Mouse (Mus musculus): ENCODE results near the gene Ggt1. TPM values are rescaled to one million over a fixed set of nuclear protein-coding genes. Genes with fewer than 3 reads are reported as not detected.

The Ggt1 gene
- polyA plus RNA-seq, 1 experiment from 2014 or later = 1.8 TPM

DNA sequence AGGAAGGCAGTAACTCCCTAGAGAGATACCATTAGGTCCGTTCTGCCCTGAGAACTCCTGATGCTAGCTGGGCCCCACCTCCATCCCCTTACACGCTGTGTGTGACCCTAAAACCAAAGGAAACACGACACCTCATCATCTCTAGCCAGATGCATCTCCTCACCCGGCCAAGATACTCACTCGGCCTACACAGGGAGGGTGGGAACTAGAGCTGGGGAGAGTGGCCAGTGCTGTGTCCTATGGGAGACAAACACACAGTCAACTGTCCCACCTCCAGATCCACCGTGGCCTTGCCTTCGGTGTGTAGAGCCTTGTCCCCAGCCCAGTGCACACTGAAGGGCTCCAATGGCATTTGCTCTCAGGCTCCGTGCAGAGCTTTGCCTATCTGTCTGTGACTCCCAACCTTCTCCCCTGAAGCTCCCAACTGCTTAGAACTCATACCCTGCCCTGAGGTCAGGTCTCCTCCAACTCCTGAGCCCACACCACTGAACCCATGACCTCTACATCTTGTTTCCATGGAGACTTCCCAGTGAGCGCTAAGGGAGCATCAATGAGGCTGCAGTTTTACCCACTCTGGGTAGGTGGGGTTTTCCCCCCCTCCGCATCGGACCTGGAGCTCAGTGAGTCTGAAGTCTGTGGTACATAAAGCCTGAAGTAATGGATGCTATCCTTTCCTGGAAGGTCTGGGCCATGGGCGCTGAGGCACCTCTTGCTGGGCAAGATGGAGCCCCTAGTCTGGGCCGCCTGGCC, 8.5 kb upstream of the Ggt1 start:
- H3K9me3 ChIP-seq = no peaks in the 10 kb centered on the region
- H3K4me1 ChIP-seq = peaks cover 30% of the 10 kb centered on the region
- WGBS = 61% methylated on average over 13 of the region's 13 CpGs
- H3K27ac ChIP-seq = no peak overlapping the region
- no peak overlapping the region for H3K9ac ChIP-seq
- H3K4me3 ChIP-seq = no peak overlapping the region
- H3K27me3 ChIP-seq (replicated peaks) = no peaks in the 10 kb centered on the region; the same call in none of the 2 replicates
- no peak overlapping the region for H3K4me2 ChIP-seq (replicated peaks)
- peaks cover 19% of the 10 kb centered on the region for H3K36me3 ChIP-seq
- ATAC-seq (ENCODE audit: low FRiP score, low read depth) = no peak

DNA sequence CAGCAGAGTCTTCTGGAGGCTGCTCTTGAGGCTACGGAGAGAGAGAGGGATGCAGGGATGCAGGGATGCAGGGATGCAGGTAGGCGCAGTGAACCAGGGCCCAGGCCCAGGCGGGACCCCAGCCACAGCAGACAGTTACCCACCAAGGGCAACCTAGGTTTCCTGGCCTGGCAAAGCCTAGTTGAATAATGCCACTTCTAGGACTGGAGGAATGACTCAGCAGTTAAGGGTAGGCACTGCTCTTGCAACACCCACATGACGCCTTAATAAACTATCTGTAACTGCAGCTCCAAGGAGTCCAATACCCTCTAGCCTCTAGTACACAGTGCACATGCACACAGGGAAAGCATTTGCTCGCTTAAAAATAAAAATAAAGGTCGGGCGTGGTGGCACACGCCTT, 7.3 kb upstream of the Ggt1 start:
- H3K27ac ChIP-seq = no peak overlapping the region

DNA sequence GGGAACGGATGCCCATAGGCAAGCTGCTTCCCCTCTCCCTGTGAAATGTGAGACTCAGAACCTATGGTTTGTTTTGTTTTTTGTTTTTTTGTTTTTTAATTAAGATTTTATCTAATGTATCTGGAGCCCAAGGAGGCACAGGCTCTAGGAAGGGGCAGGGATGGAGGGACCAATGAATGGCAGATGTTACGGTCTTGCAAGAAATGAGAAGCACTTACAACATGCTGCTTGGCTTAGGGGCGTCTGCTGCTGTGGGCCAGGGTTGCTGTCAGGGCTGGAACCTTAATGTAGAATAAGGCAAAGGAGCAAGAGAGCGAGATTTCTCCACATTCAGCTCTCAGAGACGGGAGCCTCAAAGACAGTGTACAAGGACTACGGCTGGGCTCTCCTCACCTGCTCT, 5.8 kb upstream of the Ggt1 start:
- H3K9me3 ChIP-seq = no peaks in the 10 kb centered on the region
- WGBS = 78% methylated on average over 6 of the region's 6 CpGs
- H3K4me3 ChIP-seq = no peak overlapping the region
- peaks cover 49% of the 10 kb centered on the region for H3K4me1 ChIP-seq
- no peak overlapping the region for H3K9ac ChIP-seq
- H3K27ac ChIP-seq = no peak overlapping the region
- H3K36me3 ChIP-seq = peaks cover 19% of the 10 kb centered on the region
- H3K4me2 ChIP-seq (replicated peaks) = peak overlapping the region; percentile 2; the same call in 1 of the 2 replicates
- peaks cover 7% of the 10 kb centered on the region for H3K27me3 ChIP-seq (replicated peaks)
- ATAC-seq (ENCODE audit: low FRiP score, low read depth) = 0 out of 2 replicates have a peak, but pooled peaks have one; percentile 0

More for the DNA sequence above, 7.3 kb upstream of the Ggt1 start:
- Histone ChIP-seq H3K27me3 (replicated peaks) (no peaks in the 10 kb centered on the region; the same call in none of the 2 replicates), H3K9me3 (no peaks in the 10 kb centered on the region), H3K4me2 (replicated peaks) (no peak overlapping the region), H3K36me3 (peaks cover 19% of the 10 kb centered on the region), H3K4me1 (peaks cover 36% of the 10 kb centered on the region), H3K9ac (no peak overlapping the region), H3K4me3 (no peak overlapping the region)
- ATAC-seq (ENCODE audit: low FRiP score, low read depth) = no peak
- 91% methylated on average over 8 of the region's 8 CpGs for WGBS

DNA sequence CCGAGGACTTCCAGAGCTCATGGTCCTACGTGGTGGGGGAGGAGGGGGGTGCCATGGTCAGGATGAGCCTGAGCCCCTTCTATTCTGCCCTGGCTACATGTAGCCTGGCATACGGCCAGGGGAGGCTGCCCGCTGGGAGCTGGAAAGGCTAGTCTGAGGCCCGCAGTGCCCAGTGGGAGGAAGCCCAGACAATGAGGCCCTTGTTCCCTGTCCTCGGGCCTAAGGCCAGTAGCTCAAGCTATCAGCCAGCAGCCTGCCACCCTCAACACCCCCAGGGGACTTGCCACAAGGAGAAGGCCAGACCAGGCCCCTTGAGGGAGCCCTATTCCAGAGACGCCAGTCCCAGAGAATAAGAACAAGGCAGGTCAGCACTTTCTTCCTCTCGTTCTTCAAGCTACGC, 5.4 kb upstream of the Ggt1 start:
- peak overlapping the region; percentile 53 for H3K27ac ChIP-seq
- H3K36me3 ChIP-seq = peaks cover 19% of the 10 kb centered on the region
- peak; percentile 51 for ATAC-seq (ENCODE audit: low FRiP score, low read depth)
- peaks cover 51% of the 10 kb centered on the region for H3K4me1 ChIP-seq
- peaks cover 11% of the 10 kb centered on the region for H3K27me3 ChIP-seq (replicated peaks)
- H3K9me3 ChIP-seq = no peaks in the 10 kb centered on the region
- 29% methylated on average over 9 of the region's 9 CpGs for WGBS
- no peak overlapping the region for H3K4me3 ChIP-seq
- peak overlapping the region; percentile 2; the same call in 1 of the 2 replicates for H3K4me2 ChIP-seq (replicated peaks)
- H3K9ac ChIP-seq = no peak overlapping the region

DNA sequence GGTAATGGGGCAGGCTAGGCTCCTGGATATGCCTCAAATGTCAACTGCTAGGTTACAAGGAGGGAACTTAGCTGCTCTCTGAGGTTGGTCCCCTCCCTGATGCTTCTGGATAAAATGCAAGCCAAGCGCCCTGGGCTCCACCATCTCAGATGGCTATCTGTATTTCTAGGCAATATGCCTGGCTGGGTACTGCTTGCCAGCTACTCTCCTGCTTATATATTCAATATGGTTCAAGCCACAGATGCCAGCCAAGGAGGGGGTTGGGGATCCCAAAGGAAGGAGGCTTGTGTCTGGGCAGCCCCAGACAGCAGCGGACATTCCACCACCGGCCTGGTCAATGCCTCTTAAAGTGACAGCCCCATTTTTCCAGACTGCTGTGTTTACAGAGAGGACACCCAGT, 2.9 kb upstream of the Ggt1 start:
- Histone ChIP-seq H3K27me3 (replicated peaks) (peaks cover 29% of the 10 kb centered on the region), H3K4me3 (peak overlapping the region; percentile 61), H3K36me3 (peaks cover 17% of the 10 kb centered on the region), H3K9ac (peak overlapping the region; percentile 85), H3K4me2 (replicated peaks) (peak overlapping the region; percentile 96), H3K27ac (no peak overlapping the region), H3K4me1 (peaks cover 51% of the 10 kb centered on the region), H3K9me3 (no peaks in the 10 kb centered on the region)
- no peak for ATAC-seq (ENCODE audit: low FRiP score, low read depth)
- WGBS = 31% methylated on average over 3 of the region's 3 CpGs

DNA sequence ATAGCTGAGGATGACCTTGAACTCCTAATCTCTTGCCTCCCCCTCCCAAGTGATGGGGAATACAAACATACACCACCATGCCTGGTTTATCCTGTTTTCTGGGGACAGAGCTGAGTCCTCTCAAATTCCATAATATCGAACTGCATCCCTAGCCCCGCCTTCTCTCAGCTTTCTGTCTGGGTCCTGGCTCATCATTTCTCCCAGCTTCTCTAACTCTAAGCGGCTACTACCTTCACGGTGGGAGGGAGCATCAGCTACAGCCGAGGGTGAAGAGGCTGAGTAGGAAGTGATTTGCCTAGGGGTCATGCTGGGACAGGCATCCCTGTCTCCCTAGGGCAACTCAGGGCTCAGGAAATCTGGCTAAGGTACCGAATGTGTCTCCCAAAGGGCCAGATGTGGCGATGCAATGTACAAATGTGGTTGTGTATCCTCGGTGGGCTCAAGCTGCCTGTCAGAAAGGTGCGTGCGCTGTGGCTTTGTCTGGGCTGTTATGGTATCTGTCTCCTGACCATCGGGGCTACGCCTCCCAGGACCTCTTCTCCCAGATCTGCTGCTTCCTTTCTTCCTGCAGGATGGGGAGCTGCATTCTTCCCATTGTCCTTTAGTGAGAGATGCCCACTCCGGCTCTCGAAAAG, 2.2 kb upstream of the Ggt1 start:
- peak; percentile 15 for ATAC-seq (ENCODE audit: low FRiP score, low read depth)
- Histone ChIP-seq H3K4me1 (peaks cover 51% of the 10 kb centered on the region), H3K27me3 (replicated peaks) (peaks cover 36% of the 10 kb centered on the region)

DNA sequence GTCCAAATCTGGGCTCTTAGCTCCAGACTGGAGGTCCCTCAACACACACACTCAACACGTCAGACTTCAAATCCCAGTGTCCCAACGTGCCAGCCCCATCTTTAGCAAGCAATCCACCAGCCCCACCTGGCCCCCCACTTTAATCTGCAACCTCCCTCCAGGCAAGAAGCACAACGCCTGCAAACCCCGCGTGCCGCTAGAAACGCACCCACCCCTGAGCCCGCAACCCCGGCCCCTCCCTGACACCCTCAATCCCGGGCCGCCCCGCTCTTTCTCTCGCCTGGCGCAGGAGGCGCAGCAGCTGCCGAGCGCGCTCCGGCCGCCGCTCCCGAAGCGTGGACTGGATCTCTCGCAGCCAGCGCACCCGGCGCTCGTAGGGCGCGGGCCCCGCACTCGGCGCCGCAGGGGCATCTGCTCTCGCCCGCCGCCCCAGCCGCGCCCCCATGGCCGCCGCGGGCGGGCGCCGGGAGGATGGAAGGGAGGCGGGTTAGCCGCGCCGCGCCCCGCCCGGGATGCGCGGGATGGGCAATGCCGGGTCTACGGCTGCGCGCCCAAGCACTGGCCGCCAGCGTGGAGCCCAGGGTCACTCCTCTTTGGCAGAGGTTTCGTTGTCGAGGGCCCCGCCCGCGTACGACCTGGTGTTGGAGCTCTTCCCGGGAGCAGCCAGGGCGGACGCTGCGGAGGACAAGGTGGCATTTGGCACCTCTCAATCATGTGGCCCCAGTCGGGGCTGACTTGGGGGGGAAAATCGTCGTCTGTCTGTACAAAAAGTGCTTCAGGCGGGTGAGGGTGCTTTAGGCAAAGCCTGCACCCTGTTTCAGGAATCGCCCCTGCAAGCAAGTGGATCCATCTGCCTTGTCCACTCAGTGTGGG, 1.5 kb upstream of the Ggt1 start, which contains the start of gene Lrrc75b:
Gene Lrrc75b, minus strand, starts transcription at position 655 of the 873 bp plus-strand sequence.
- peak within 1 kb of the TSS; percentile 96 for H3K4me2 ChIP-seq (replicated peaks)
- peak within 1 kb of the TSS; percentile 82 for H3K27ac ChIP-seq
- peak within 1 kb of the TSS; percentile 85 for H3K9ac ChIP-seq
- H3K27me3 ChIP-seq (replicated peaks) = peaks cover 39% of the 10 kb centered on the region
- 1% methylated on average over 75 of the region's 75 CpGs for WGBS
- H3K4me3 ChIP-seq = peak within 1 kb of the TSS; percentile 61
- H3K36me3 ChIP-seq = peaks cover 12% of the 10 kb centered on the region; the same call in 1 of the 2 replicates
- H3K9me3 ChIP-seq = no peaks in the 10 kb centered on the region
- peak; percentile 46 for ATAC-seq (ENCODE audit: low FRiP score, low read depth)
- H3K4me1 ChIP-seq = peaks cover 51% of the 10 kb centered on the region

More for the DNA sequence above, 2.2 kb upstream of the Ggt1 start:
- Histone ChIP-seq H3K9me3 (no peaks in the 10 kb centered on the region), H3K4me2 (replicated peaks) (peak overlapping the region; percentile 96), H3K27ac (peak overlapping the region; percentile 82), H3K36me3 (peaks cover 12% of the 10 kb centered on the region; the same call in 1 of the 2 replicates), H3K4me3 (peak overlapping the region; percentile 61), H3K9ac (peak overlapping the region; percentile 85)
- WGBS = 3% methylated on average over 14 of the region's 14 CpGs

DNA sequence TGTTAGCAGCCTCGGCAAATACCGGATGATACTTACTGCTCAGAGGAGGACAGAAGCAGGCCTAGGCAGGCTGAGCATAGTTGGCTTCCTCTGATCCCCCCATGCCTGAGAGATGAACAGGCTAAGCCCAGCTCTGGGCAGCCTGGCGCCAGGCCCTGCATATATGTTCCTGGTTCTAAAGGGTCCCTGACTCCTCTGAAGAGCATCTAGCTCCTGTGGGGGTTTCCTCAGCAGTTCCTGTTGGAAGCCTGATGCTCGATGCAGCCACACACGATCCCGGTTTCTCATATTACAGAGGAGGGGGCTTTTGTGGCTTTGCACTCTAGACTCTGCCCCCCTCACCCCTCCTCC, 880 bp upstream of the Ggt1 start:
- peak overlapping the region; percentile 96 for H3K4me2 ChIP-seq (replicated peaks)
- WGBS = 11% methylated on average over 6 of the region's 6 CpGs
- H3K9me3 ChIP-seq = no peaks in the 10 kb centered on the region
- H3K27ac ChIP-seq = no peak overlapping the region
- peaks cover 49% of the 10 kb centered on the region for H3K4me1 ChIP-seq
- H3K36me3 ChIP-seq = peaks cover 10% of the 10 kb centered on the region; the same call in 1 of the 2 replicates
- H3K9ac ChIP-seq = peak overlapping the region; percentile 85
- peak; percentile 8; the same call in 1 of the 2 replicates for ATAC-seq (ENCODE audit: low FRiP score, low read depth)
- peaks cover 39% of the 10 kb centered on the region for H3K27me3 ChIP-seq (replicated peaks)
- H3K4me3 ChIP-seq = peak overlapping the region; percentile 61

DNA sequence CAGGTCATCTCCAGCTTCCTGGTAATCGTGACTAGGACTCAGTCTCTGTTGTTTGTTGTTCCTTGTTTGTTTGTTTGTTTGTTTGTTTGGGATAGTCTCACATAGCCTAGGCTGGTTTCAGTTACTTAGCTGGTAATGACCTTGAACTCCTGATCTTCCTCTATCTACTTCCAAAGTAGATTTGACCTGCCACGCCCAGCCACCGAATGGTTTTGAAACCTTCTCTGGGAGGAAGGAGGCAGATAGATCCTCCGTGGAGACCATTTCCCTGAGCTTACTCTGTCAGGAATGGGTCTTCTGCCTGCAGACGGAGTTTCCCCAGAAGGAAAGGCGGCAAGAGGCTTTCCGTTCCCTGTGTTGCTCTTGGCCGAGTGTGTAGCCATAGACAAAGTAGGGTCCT, 1.2 kb downstream of the Ggt1 start:
- peaks cover 39% of the 10 kb centered on the region for H3K27me3 ChIP-seq (replicated peaks)
- WGBS = 85% methylated on average over 8 of the region's 8 CpGs
- H3K4me2 ChIP-seq (replicated peaks) = no peak overlapping the region
- no peak overlapping the region for H3K4me3 ChIP-seq
- H3K27ac ChIP-seq = no peak overlapping the region
- no peak overlapping the region for H3K9ac ChIP-seq
- ATAC-seq (ENCODE audit: low FRiP score, low read depth) = no peak
- H3K9me3 ChIP-seq = no peaks in the 10 kb centered on the region
- no peaks in the 10 kb centered on the region for H3K36me3 ChIP-seq
- H3K4me1 ChIP-seq = peaks cover 28% of the 10 kb centered on the region

DNA sequence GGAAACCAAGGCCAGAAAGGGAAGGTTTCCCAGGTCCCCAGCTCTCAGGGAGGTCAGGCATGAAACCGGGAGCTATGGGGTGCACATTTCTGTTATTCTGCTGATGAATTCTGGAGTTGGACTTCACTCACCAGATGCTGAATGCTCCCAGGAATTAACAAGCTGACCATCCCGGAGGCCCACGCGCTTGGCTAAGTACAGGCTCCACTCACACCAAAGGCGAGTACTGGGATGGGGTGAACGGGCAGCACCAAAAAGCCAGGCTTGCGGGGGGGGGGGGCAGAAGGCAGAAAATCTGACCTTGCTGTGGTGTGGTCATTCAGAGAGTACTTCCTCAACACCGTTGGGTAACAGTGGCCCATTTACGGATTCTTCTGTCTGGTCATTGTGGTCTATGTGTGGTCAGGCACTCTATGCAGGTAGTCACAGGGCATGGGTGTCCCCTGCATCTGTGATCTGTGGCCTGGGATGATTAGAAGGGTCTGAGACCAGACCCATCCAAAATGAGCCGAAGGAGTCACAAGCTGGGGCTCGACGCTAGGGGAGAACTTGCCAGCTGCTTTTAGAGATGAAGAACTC, 3.4 kb downstream of the Ggt1 start:
- H3K4me3 ChIP-seq = no peak overlapping the region
- no peaks in the 10 kb centered on the region for H3K9me3 ChIP-seq
- no peak for ATAC-seq (ENCODE audit: low FRiP score, low read depth)
- no peak overlapping the region for H3K9ac ChIP-seq
- peaks cover 10% of the 10 kb centered on the region; the same call in 1 of the 2 replicates for H3K4me1 ChIP-seq
- no peak overlapping the region for H3K4me2 ChIP-seq (replicated peaks)
- peaks cover 42% of the 10 kb centered on the region for H3K27me3 ChIP-seq (replicated peaks)
- 88% methylated on average over 12 of the region's 12 CpGs for WGBS
- H3K27ac ChIP-seq = no peak overlapping the region
- H3K36me3 ChIP-seq = no peaks in the 10 kb centered on the region

DNA sequence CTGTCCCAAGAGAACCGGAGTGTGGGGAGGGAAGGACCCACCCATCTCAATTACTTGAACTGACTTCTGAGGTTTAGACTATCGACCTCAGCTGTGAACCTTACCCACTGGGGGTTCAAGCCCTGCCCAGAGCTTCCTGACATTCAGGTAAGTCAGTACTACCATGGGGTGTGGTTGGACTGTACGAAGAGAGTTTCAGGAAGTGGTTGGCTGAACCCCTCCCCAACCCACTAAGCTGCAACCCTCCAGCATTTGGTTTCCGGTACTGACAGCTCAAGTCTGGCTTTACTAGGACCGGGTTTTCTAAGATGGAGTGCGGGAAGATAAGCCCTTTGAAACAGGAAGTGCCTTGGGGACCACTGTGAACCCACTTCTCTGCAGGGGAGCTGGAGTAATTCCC, 4.0 kb downstream of the Ggt1 start:
- Histone ChIP-seq H3K9ac (no peak overlapping the region), H3K36me3 (no peaks in the 10 kb centered on the region), H3K27me3 (replicated peaks) (peaks cover 37% of the 10 kb centered on the region), H3K4me2 (replicated peaks) (no peak overlapping the region), H3K27ac (no peak overlapping the region), H3K4me1 (0 out of 2 replicates have a peak, but pooled peaks cover 4% of the 10 kb centered on the region), H3K9me3 (no peaks in the 10 kb centered on the region), H3K4me3 (no peak overlapping the region)
- ATAC-seq (ENCODE audit: low FRiP score, low read depth) = no peak
- WGBS = 74% methylated on average over 6 of the region's 6 CpGs

Measured in neural tube, embryonic 12.5 days (tissue).